Mouse (Mus musculus) cortical plate, adult 2 months (tissue): Measurements from ENCODE around the gene Gnai1. TPM values are rescaled to one million over a fixed set of nuclear protein-coding genes. Genes with fewer than 3 reads are reported as not detected.

Source experiments
- H3K27ac ChIP-seq: fragments of 200-500 bp; 2 replicates; pipeline ENCODE4 v1.5.1; 2012; ENCODE audit warnings: low read length, control low read depth, inconsistent platforms; ENCODE audit not compliant: insufficient read depth
- H3K4me1 ChIP-seq: fragments of 200-500 bp; 2 replicates; pipeline ENCODE4 v1.6.1; 2011; ENCODE audit warnings: low read length; ENCODE audit not compliant: control insufficient read depth, insufficient read depth
- H3K4me3 ChIP-seq: fragments of 200-500 bp; 2 replicates; pipeline ENCODE4 v1.5.1; 2011; ENCODE audit warnings: mild to moderate bottlenecking, low read length, control low read depth; ENCODE audit not compliant: insufficient read depth
- CTCF ChIP-seq: fragments of 200-500 bp; IDR thresholded peaks from 2 replicates; pipeline ENCODE4 v1.5.1; 2011; ENCODE audit warnings: mild to moderate bottlenecking, control low read depth, low read length; ENCODE audit not compliant: insufficient read depth; ENCODE audit errors: extremely low read depth
- POLR2A ChIP-seq: fragments of 200-500 bp; IDR thresholded peaks from 2 replicates; pipeline ENCODE4 v1.6.1; 2011; ENCODE audit warnings: mild to moderate bottlenecking, low read length, control low read depth; ENCODE audit not compliant: insufficient read depth; ENCODE audit errors: extremely low read depth
- polyA plus RNA-seq: library from polyadenylated mRNA; depleted of rRNA; stranded (reverse); fragments of >200 nt; gene quantifications from 2 replicates; pipeline ENCODE4 v1.2.3, GENCODE M21; 2012

Gene Gnai1
- polyA plus RNA-seq, 1 experiment: 111 TPM

DNA sequence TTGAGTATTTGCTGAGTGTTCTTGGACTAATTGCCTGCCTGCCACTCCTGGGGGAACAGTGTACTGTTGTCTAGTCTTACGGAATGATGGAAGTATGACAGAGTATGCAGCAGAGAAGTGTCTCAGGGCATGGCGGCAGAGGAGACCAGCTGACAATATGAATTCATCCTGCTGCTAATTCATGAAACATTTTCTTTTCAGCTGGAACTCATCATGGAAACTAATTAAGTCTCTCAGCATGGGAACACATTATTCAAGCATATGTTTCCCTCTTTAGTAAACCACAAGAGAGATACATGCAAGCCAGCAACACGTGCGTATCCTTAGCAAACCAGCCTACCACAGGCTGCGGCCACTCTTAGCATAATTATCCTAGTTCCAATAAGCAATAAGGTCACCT, 67.4 kb downstream of the Gnai1 start:
- no peak overlapping the region for H3K4me3 ChIP-seq
- no peaks in the 10 kb centered on the region for H3K4me1 ChIP-seq
- H3K27ac ChIP-seq: no peak overlapping the region
- TF ChIP-seq POLR2A: no peak
- TF ChIP-seq CTCF: no peak

DNA sequence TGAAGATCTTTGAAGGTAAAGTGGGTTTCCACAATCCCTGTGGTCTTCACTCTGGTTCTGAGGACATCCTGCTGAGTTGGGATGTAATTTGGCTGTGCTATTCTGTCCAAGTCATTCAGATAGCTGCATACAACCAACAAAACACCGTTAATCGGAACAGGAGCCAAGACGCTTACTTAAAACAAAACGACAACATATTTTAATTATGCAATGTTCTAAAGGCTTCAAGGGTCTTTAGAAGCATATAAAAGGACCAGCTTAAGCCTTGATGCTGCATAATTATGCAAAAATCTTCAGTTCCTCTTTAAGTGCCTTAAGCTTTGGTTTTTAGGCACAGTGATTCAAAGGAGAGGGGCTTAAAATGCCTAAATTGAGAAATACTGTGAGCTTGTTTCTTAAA, 70.6 kb downstream of the Gnai1 start:
- Histone ChIP-seq H3K27ac (no peak overlapping the region), H3K4me1 (no peaks in the 10 kb centered on the region), H3K4me3 (no peak overlapping the region)
- TF ChIP-seq POLR2A: no peak
- no peak for TF ChIP-seq CTCF

DNA sequence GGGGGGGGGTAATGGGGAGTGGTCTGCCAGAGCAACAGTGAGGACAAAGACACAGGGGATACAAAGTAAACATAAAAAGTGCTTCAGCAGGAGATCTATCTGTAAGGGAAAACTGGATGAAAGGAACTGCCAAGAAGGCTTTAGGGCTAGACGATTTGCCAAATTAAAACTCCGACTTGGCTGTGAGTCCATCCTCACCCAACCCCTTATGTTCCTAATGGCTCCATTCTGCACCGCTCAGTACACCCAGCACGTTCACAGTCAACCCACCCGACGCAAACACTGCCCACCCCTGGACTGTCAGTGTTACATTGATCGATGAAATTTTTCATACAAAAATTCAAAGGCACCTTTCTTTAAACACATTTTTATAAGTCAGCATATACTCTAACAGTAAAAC, 71.5 kb downstream of the Gnai1 start:
- Histone ChIP-seq H3K27ac (no peak overlapping the region), H3K4me1 (no peaks in the 10 kb centered on the region), H3K4me3 (no peak overlapping the region)
- TF ChIP-seq CTCF: no peak
- no peak for TF ChIP-seq POLR2A

DNA sequence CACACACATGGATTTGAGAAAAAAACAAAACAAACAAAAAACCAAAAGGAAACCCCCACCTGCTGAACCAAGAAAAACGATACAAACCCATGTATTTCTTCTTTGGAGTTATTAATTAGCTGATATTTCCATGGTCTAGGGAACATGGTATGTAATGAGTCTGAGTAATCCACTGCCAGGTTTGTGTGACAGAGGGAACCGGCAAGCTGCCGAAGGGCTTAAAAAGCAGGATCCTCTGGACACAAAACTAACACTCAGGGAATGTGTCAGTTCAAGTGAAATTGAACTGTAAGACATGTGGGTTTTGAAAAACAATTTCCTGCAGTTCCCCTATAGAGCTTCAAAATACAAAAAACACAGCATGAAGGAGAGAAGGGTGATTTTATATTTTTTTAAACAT, 72.1 kb downstream of the Gnai1 start:
- Histone ChIP-seq H3K27ac (no peak overlapping the region), H3K4me1 (no peaks in the 10 kb centered on the region), H3K4me3 (no peak overlapping the region)
- TF ChIP-seq POLR2A: no peak
- no peak for TF ChIP-seq CTCF

DNA sequence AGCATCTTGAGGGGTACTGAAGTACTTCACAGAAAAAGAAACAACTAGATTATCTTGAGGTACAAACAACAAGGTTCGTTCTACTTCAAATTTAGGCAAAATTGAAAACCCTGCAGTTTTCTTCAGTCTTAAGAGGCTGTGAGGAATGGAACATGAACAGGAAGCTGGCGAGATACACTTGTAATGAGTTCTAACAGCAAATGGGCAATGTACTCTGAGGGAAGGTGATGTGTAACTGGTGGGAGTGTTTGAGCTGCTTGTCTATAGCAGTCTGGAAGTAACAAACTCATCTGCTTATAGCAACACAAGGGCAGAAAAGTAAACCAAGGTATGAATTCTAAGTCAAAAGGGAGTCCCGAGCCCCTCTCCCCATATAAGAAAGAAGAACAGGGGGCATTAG, 78.1 kb downstream of the Gnai1 start:
- H3K27ac ChIP-seq: no peak overlapping the region
- H3K4me3 ChIP-seq: no peak overlapping the region
- TF ChIP-seq POLR2A (no peak), CTCF (no peak)
- no peaks in the 10 kb centered on the region for H3K4me1 ChIP-seq

DNA sequence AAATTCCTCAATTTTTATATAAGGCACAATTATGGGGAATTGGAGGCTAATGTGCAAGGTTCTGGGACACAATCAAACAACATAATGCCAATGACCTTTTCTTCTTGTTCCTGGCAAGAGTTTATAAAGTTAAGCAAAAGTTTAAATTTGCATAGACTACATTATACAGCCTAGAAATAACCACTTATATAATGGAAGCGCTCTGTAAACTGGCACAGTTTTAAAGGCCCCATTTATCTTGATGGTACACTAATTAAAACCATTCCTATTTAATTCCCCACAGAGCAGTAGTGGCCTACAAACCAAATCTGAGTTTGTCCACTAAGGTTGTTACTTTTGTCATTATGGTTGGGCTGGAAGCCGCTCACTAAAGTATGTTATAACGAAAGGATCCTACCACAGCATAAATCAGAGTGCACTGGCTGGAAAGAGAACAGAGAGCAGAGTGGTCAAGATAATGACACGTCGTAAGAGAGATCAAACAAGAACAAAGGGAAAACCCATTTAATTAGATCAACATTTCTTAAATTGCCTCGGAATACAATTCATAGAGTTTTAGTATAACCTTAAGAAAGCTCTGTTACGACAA, 85.7 kb downstream of the Gnai1 start:
- no peak for TF ChIP-seq POLR2A
- TF ChIP-seq CTCF: no peak
- Histone ChIP-seq H3K27ac (no peak overlapping the region), H3K4me3 (no peak overlapping the region), H3K4me1 (peaks cover 3% of the 10 kb centered on the region)

DNA sequence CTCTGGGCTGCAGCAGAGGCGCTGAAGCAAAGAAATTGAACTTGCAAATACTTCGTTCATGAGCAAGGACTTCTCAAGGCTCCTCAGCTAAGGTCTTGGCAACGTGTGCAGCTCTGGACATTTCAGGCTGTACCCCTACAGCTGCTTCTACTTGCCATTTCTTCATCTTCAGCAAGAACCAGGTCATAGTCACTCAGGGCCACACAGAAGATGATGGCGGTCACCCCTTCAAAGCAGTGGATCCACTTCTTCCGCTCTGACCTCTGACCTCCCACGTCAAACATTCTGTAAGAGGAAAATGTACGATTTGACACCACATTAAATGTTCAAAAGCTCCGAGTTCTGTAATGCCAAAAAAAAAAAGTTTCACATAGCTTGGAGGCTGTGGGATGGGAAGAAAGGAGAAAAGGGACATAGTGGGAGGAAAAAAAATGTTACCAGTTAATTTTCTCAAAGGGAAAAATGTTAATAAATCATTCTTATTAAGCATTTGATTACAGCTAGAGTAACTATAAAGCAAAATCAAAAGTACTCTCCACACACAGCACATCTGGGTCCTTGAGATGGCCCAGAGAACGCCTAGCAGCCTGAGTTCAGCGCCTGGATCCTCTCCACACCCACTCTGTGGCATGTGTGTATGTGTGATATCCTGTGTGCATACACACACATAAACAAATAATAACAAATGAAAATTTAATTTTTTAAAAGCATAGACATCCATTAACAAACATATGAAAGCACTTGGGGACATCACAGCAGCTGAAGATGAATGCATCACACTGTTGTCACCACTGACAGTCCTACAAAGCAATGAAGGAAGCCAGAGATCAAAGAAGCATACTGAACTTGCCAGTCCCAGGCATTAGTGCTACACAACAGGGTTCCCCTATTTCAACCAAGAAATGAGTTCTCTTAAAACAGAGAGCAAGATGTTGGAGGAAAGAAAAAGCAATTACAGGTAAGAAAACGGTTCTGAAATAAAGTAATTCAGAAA, 86.6 kb downstream of the Gnai1 start:
- TF ChIP-seq POLR2A (no peak), CTCF (no peak)
- H3K4me3 ChIP-seq: no peak overlapping the region
- no peak overlapping the region for H3K27ac ChIP-seq
- peaks cover 3% of the 10 kb centered on the region for H3K4me1 ChIP-seq

DNA sequence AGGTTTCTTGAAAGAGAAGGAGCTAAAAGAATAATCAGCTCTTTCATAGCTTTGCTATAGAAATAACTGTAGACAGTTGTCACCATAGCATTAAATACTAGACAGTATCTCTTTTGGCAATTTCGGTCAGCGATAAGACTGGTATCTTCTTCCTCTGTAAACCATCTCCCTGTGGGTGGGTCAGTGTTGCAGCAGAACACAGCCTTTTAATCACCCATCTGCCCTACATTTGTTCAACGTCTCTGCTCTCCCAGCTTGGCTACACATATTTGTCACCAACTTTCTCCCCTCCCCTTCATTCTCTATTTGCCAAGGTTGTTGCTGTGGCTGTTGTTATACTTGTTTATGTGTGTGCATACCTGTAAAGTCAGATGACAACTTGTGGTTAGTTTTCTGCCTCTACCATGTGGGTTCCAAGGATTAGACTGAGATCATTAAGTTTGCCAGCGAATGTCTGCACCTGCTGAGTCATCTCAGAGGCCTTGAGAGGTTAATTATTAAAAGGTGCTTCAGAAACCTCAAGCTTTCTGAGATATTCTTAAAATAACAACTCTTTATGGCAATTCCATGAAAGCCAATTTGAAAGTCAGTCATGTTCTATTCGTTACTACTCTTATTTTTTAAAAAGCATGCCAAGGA, 109.7 kb downstream of the Gnai1 start:
- Histone ChIP-seq H3K27ac (no peak overlapping the region), H3K4me3 (no peak overlapping the region), H3K4me1 (no peaks in the 10 kb centered on the region)
- TF ChIP-seq CTCF: no peak
- TF ChIP-seq POLR2A: no peak

DNA sequence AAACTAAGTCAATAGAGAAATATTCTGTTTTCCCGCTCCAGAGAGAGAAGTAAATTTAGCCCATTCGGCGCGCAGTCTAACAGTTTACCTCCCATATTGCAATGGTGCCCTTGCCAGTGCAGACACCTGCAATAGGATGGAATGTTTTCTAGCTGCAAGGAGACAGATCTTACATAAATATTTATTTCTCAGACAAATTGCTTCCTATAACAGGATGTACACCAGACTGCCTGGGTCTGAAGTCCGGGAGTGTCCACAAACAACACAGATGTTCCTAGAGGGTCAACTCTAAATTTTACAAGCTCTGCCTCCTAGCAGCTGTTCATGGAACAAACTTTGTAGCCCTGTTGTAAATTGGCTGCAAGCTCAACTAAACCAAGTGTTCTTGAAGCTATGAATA, 111.0 kb downstream of the Gnai1 start:
- H3K4me1 ChIP-seq: no peaks in the 10 kb centered on the region
- no peak for TF ChIP-seq POLR2A
- TF ChIP-seq CTCF: no peak

More for the DNA sequence above, 111.0 kb downstream of the Gnai1 start:
- Histone ChIP-seq H3K4me3 (no peak overlapping the region), H3K27ac (no peak overlapping the region)
